Mouse (Mus musculus): ENCODE data around the gene C130032M10Rik.

C130032M10Rik gene

GRCm38 (mm10) chr9:114549117-114549516, 33.6 kb downstream of the C130032M10Rik start:
- no peak for DNase-seq (ENCODE audit: low spot score)

GRCm38 (mm10) chr9:114550033-114550432, 34.5 kb downstream of the C130032M10Rik start:
- DNase-seq (ENCODE audit: low spot score): no peak

GRCm38 (mm10) chr9:114553828-114554227, 38.3 kb downstream of the C130032M10Rik start:
- no peak for DNase-seq (ENCODE audit: low spot score)

GRCm38 (mm10) chr9:114554355-114554979, 39.0 kb downstream of the C130032M10Rik start:
- DNase-seq (ENCODE audit: low spot score): peak; percentile 72

GRCm38 (mm10) chr9:114556276-114556855, 40.9 kb downstream of the C130032M10Rik start:
- no peak for DNase-seq (ENCODE audit: low spot score)

- DNase-seq (ENCODE audit: low spot score): no peak
These were observed 41.6 kb downstream of the C130032M10Rik start for GRCm38 (mm10) chr9:114557086-114557485.

GRCm38 (mm10) chr9:114560141-114560540, 44.6 kb downstream of the C130032M10Rik start:
- DNase-seq (ENCODE audit: low spot score): no peak

GRCm38 (mm10) chr9:114560771-114561670, 45.5 kb downstream of the C130032M10Rik start:
- DNase-seq (ENCODE audit: low spot score): no peak

- DNase-seq (ENCODE audit: low spot score): no peak
These were observed 46.1 kb downstream of the C130032M10Rik start for GRCm38 (mm10) chr9:114561671-114561971.

GRCm38 (mm10) chr9:114562031-114562918, 46.8 kb downstream of the C130032M10Rik start:
- DNase-seq (ENCODE audit: low spot score): no peak

GRCm38 (mm10) chr9:114562919-114563751, 47.6 kb downstream of the C130032M10Rik start:
- no peak for DNase-seq (ENCODE audit: low spot score)

- no peak for DNase-seq (ENCODE audit: low spot score)
These were observed 48.5 kb downstream of the C130032M10Rik start, which contains the start of gene Trim71 for GRCm38 (mm10) chr9:114563761-114564606. TSS of gene Trim71 (minus strand) at chr9:114564369.

- no peak for DNase-seq (ENCODE audit: low spot score)
These were observed 49.2 kb downstream of the C130032M10Rik start for GRCm38 (mm10) chr9:114564667-114565066.

All from urinary bladder, postnatal 14 days (tissue).